Mouse (Mus musculus) cerebellum, postnatal 36 days (tissue): ENCODE results near the gene Olfr1393.

Experiments used
- DNase-seq, 2 experiments: peaks; one replicate each; pipeline ENCODE4 v3.0.0; 2021 to 2022; ENCODE audit warnings: mixed read lengths in 2 of 2

Gene Olfr1393

GRCm38 (mm10) chr11:49278222-49278621 is at the start of gene Olfr1393:
Olfr1393 (plus strand) TSS chr11:49278304.
- no peak for DNase-seq

GRCm38 (mm10) chr11:49232781-49233180 is 45.3 kb upstream of the Olfr1393 start:
- DNase-seq: no peak

- DNase-seq: no peak
Measured at GRCm38 (mm10) chr11:49235459-49236207, 42.5 kb upstream of the Olfr1393 start.

- no peak for DNase-seq
Measured at GRCm38 (mm10) chr11:49236891-49237290, 41.2 kb upstream of the Olfr1393 start.

GRCm38 (mm10) chr11:49237532-49237931 is 40.6 kb upstream of the Olfr1393 start:
- no peak for DNase-seq

GRCm38 (mm10) chr11:49240310-49240709 is 37.8 kb upstream of the Olfr1393 start:
- DNase-seq: no peak

GRCm38 (mm10) chr11:49240874-49241273 is 37.2 kb upstream of the Olfr1393 start:
- no peak for DNase-seq

GRCm38 (mm10) chr11:49241471-49241870 is 36.6 kb upstream of the Olfr1393 start:
- DNase-seq: no peak

GRCm38 (mm10) chr11:49242944-49243626 is 35.0 kb upstream of the Olfr1393 start:
- DNase-seq: no peak

GRCm38 (mm10) chr11:49243727-49244594 is 34.1 kb upstream of the Olfr1393 start, which contains the start of gene Mgat1:
Mgat1 (plus strand) TSS chr11:49244191.
- peak; percentile 83 to 86 for DNase-seq

- no peak for DNase-seq
Measured at GRCm38 (mm10) chr11:49244595-49244930, 33.5 kb upstream of the Olfr1393 start.

- no peak for DNase-seq
Measured at GRCm38 (mm10) chr11:49245176-49245575, 32.9 kb upstream of the Olfr1393 start.

GRCm38 (mm10) chr11:49245634-49246415 is 32.3 kb upstream of the Olfr1393 start:
- DNase-seq: no peak

GRCm38 (mm10) chr11:49246523-49246922 is 31.6 kb upstream of the Olfr1393 start:
- no peak for DNase-seq

GRCm38 (mm10) chr11:49247255-49247654 is 30.8 kb upstream of the Olfr1393 start:
- DNase-seq: no peak

- no peak for DNase-seq
Measured at GRCm38 (mm10) chr11:49248226-49248973, 29.7 kb upstream of the Olfr1393 start.

- DNase-seq: no peak
Measured at GRCm38 (mm10) chr11:49248974-49249700, 29.0 kb upstream of the Olfr1393 start.

GRCm38 (mm10) chr11:49249811-49250421 is 28.2 kb upstream of the Olfr1393 start:
- DNase-seq: no peak

GRCm38 (mm10) chr11:49250422-49251379 is 27.4 kb upstream of the Olfr1393 start:
- DNase-seq: peak; percentile 52 to 57
